Mouse (Mus musculus) myocyte (in vitro differentiated cells): ENCODE measurements around the gene Gm498.

Experiments
- CEBPB ChIP-seq: IDR thresholded peaks from 2 replicates; pipeline ENCODE4 v1.6.1; 2011; ENCODE audit warnings: mild to moderate bottlenecking, moderate library complexity; ENCODE audit not compliant: poor library complexity, insufficient read depth, severe bottlenecking
- MAX ChIP-seq: IDR thresholded peaks from one replicate; pipeline ENCODE4 v1.6.1; 2011; ENCODE audit warnings: low read depth, mild to moderate bottlenecking, control low read depth
- MYOD1 ChIP-seq, 3 experiments: IDR thresholded peaks; one replicate each; pipeline ENCODE4 v1.6.1; 2011; ENCODE audit warnings: control low read depth in 2 of 3, low read depth in 2 of 3, mild to moderate bottlenecking in 2 of 3, moderate library complexity in 1 of 3; ENCODE audit not compliant: insufficient read length in 2 of 3, control insufficient read depth in 1 of 3
- MYOG ChIP-seq, 3 experiments: IDR thresholded peaks; one replicate each; pipeline ENCODE4 v1.6.1; 2011; ENCODE audit warnings: control low read depth in 2 of 3, low read depth in 2 of 3, mild to moderate bottlenecking in 2 of 3; ENCODE audit not compliant: insufficient read length in 2 of 3, control insufficient read depth in 1 of 3, insufficient read depth in 1 of 3
- POLR2A ChIP-seq: IDR thresholded peaks from one replicate; pipeline ENCODE4 v1.6.1; 2011; ENCODE audit warnings: low read depth, mild to moderate bottlenecking, control low read depth, moderate library complexity; ENCODE audit not compliant: insufficient read length
- POLR2AphosphoS2 ChIP-seq: IDR thresholded peaks from one replicate; pipeline ENCODE4 v1.6.1; 2011; ENCODE audit warnings: low read depth, control low read depth; ENCODE audit not compliant: insufficient read length
- REST ChIP-seq: IDR thresholded peaks from one replicate; pipeline ENCODE4 v1.6.1; 2011; ENCODE audit warnings: mild to moderate bottlenecking, control low read depth, moderate library complexity; ENCODE audit not compliant: insufficient read depth, insufficient read length
- SRF ChIP-seq: IDR thresholded peaks from one replicate; pipeline ENCODE4 v1.6.1; 2011; ENCODE audit warnings: low read depth; ENCODE audit not compliant: control insufficient read depth, insufficient read length
- TCF12 ChIP-seq: IDR thresholded peaks from one replicate; pipeline ENCODE4 v1.6.1; 2011; ENCODE audit warnings: mild to moderate bottlenecking, control low read depth; ENCODE audit not compliant: poor library complexity, insufficient read depth, severe bottlenecking
- USF1 ChIP-seq: IDR thresholded peaks from one replicate; pipeline ENCODE4 v1.6.1; 2011; ENCODE audit warnings: low read depth, mild to moderate bottlenecking, control low read depth, moderate library complexity

- TF ChIP-seq MYOG (IDR thresholded peaks at IDR 0.05; ENCODE audit: control insufficient read depth in 1 of 3, insufficient read depth in 1 of 3, insufficient read length in 2 of 3, low read depth in 2 of 3) (no peak), POLR2AphosphoS2 (no peak), POLR2A (no peak), TCF12 (no peak), USF1 (no peak), SRF (no peak), CEBPB (no peak), REST (no peak), MAX (no peak), MYOD1 (IDR thresholded peaks at IDR 0.05; ENCODE audit: control insufficient read depth in 1 of 3, insufficient read length in 2 of 3, low read depth in 2 of 3) (no peak)
Observed at GRCm38 (mm10) chr7:143942941-143943691, 76.5 kb downstream of the Gm498 start.
